Mouse (Mus musculus) lung, postnatal 36 days (tissue): Measurements from ENCODE around the gene Ankrd10.
"Not testable (repeated sequence)": the region's sequence is repeated elsewhere in the genome, so short reads cannot be mapped to it uniquely, and the experiment has no call there.

Experiments used
- DNase-seq: peaks from one replicate; pipeline ENCODE4 v3.0.0; 2022; ENCODE audit warnings: mixed read lengths

The Ankrd10 gene

GRCm38 (mm10) chr8:11635611-11636081 is at the start of gene Ankrd10:
Gene Ankrd10, minus strand, starts transcription at chr8:11635757.
- peak; percentile 96 for DNase-seq

- no peak for DNase-seq
Measured at GRCm38 (mm10) chr8:11684558-11684957, 49.0 kb upstream of the Ankrd10 start.

DNA sequence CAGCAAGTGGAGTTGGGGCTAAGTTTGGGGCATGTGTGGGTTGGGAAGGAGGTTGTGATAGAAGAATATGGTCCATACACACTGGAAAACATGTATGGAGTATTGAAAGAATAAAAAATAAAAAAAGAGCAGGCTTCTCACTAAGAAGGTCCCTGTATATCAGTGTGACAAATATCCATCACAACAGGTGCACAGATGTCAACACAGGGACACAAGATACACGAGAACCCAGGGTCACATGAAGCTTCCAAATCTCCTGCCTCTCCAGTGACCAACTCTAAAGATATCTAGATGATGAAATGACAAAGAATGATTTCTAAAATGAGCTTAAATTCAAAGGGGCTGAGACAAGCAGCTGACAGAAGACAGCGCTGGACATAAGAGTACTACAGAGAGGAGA is 32.8 kb upstream of the Ankrd10 start:
- no peak for DNase-seq

DNA sequence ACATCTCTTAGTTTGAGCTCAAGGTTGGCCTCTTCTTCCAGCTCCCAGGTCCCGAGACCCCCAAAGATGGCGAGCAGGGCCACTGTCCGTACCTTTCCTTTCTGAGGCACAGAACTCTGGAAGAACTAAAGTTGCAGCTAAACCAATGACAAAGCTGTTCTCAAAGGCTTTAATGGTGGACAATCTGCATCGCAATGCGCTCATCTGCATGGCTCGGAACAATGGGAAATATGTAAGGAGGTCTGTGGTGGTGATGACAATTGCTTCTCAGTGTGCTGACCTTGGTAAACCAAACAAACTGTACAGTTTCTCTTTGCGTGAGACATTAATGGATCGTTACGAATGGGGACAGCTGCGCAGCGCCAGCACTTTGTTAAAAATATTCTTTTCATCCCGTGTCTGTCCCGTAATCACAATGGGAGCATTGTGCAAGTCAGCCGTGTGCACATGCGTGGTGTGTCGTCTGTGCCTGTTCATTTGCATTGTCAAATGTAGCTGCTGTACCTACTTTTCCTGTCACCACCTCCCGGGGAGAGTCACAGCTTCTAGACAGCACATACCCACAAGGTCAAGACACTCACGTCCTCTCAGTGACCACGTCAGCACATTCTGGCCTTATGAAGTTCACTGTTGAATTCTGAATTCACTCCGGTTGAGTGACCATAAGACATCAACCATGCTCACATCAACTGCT is 30.6 kb upstream of the Ankrd10 start:
- not testable (repeated sequence) for DNase-seq

- DNase-seq = no peak
Measured at GRCm38 (mm10) chr8:11661969-11662368, 26.4 kb upstream of the Ankrd10 start.

GRCm38 (mm10) chr8:11650021-11650420 is 14.5 kb upstream of the Ankrd10 start:
- DNase-seq = no peak

DNA sequence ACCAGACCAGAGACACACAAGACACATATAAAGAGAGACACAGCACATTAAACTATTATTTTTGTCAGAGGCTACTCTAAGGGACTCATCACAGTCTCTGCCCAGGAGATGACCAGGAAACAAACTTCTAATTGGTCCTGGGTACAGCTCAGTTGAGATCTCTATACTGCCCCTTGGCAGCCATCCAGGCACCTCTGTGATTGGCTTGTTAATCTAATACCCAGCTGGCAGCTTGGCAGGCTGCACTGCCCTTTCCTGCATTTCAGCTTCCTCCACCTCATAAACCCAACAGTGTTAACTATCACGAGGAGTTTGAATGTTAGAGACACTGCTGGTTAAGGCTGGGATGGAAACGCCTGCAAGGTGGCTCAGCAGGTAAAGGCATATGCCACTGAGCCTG is 7.6 kb upstream of the Ankrd10 start:
- no peak for DNase-seq

DNA sequence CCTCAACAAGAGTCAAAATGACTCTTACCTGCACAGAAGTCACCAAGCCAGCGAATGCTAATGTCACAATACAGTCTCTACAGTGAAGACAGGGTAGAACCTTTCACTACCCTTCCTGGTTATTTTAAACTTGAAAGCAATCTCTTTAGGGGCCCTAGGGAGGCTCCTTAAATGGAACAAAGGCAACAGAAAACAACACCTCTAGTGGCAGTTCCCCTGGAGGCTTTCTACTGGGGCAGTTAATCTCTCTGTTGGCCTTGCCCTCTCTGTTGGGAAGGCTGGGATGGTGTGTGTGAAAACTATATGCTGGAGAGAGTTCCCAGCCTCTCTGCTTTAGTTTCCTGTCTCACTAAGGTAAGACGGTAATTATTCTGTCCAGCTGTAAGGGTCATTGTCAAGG is 5.0 kb upstream of the Ankrd10 start:
- DNase-seq = no peak

- DNase-seq = no peak
Measured at GRCm38 (mm10) chr8:11637531-11637930, 2.0 kb upstream of the Ankrd10 start.

DNA sequence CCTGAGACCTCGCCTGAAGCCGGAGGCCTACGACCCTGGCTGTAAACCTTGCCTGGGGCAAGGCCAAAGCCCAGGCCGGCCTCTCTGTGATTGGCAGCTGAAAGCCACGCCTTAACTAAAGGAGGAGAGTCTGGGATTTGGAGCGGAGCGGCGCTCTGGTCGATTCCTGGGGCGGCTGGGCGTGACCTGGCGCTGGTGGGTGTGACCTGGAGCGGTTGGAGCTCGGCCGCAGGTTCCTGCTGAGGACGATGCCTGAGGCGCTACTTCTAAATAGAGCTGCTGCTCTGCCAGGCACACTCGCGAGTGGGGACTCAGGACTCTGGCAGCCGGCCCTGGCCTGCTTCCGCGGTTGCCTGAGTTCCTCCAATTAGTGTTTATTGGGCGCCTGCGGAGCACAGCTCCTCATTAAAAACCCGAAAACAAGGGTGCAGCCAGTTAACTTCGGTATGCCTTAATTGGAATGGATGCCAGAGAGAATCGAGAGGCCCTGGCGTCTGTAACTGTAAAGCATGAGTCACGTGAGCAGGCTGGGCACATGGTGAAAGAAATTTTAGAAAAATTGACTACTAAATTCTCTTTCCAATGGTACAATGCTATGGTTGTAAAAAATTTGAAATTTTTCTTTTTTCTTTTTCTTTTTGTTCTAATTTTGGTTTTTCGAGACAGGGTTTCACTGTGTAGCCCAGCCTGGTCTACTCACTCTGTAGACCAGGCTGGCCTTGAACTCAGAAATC is 934 bp upstream of the Ankrd10 start:
- DNase-seq = peak; percentile 91

DNA sequence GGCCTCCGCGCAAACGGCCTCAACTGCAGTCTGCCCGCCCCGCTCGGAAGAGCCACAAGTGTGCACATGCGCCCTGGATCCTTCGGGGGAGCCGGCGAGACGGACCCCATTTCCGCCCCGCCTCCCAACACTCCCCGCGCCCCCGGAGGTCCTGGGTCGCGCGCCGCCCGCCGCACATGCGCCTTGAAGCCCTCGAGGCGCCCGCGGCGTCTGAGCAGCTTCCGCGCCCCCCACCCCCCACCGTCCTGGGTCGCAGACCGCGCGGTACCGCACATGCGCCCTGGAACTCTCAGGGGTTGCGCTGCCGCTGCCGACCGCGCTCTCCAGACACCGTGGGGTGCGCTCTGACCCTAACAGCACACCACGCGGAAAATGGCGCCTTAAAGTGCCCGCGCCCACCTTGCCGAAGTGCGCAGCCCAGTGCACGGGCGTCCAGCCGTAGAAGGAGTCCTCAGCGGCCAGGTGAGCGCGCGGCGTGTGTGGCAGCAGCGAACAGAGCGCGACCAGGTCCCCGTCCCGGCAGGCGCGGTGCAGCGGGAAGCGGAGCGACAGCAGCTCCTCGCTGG is 462 bp downstream of the Ankrd10 start:
- peak; percentile 89 for DNase-seq

- DNase-seq = no peak
Measured at GRCm38 (mm10) chr8:11634331-11635011, 1.1 kb downstream of the Ankrd10 start.

DNA sequence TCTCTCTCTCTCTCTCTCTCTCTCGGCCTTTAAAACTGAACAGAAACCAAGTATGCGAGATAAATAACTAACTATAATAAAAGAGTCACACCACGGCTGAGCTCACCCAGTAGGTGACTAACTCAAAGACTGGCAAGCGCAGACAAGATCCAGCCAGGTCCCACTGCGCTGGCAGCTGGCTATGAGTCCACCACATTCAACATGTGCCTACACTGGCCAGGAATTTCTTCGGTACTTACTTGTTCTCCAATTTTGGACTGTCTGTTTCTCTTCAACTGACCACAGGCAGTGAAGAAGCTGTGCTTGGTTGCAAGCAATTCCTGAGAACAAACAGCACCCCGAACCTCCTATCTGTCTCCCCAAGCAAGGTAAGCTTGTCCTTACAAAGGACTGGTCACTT is 2.1 kb downstream of the Ankrd10 start:
- DNase-seq = no peak

DNA sequence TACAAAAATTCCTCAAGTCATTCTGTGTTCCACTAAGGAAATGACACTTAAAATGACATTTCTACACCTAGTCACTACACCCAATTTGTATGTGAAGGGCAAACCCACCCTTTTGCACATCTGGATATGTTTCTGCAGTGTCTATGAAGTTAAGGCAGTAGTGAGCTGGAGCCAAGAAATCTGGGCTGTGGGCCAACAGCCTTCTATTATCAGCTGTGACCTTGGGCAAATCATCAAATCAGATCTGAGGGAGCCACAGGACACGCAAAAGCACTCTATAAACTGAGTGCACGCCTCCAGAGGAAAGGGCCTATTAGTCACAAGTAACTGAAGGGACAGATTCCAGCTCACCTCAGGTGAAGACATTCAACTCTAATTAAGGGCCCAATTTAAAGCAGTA is 3.2 kb downstream of the Ankrd10 start:
- DNase-seq = peak; percentile 72

GRCm38 (mm10) chr8:11629206-11629605 is 6.4 kb downstream of the Ankrd10 start:
- DNase-seq = no peak

- no peak for DNase-seq
Measured at GRCm38 (mm10) chr8:11628506-11629132, 6.9 kb downstream of the Ankrd10 start.

- DNase-seq = no peak
Measured at GRCm38 (mm10) chr8:11627717-11628116, 7.8 kb downstream of the Ankrd10 start.

GRCm38 (mm10) chr8:11625084-11625483 is 10.5 kb downstream of the Ankrd10 start:
- no peak for DNase-seq

DNA sequence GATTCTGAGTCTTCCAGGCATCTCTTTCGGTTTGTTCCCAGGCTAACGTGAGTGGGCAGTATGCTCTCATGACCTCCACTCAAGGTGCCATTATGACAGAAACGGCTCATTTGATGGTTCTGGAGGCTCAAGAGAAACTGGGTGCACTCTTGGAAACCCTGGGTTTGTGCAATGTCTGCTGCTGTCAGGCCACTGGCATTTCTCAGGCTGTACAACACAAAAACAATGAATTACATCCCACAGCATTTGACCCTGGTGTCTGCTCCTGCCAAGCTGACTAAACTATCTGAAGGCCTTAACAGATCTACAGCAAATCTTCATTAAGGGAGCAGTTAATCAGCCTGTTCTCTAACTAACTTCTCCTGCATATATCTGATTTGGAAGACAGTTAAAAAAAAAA is 16.5 kb downstream of the Ankrd10 start:
- no peak for DNase-seq

DNA sequence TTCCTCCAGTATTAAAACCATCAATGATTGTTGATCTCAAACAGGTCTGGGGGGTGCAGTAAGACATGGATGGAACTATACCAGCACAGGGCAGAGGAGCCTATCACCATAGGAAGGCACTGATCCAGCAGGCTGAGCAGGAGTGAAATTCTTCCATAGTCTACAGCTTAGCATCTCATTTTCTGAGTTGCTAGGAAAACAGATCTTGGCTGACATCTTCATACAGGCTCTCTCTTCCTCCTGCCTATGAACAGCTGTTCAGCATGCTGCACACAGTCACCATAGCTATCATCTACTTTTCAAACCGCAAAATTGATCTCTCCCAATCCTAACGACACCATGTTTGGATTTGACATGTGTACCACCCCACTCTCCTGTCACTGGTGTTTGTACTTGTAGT is 17.5 kb downstream of the Ankrd10 start:
- DNase-seq = no peak

GRCm38 (mm10) chr8:11616294-11616693 is 19.3 kb downstream of the Ankrd10 start:
- peak; percentile 53 for DNase-seq

- DNase-seq = no peak
Measured at GRCm38 (mm10) chr8:11614126-11614835, 21.3 kb downstream of the Ankrd10 start.
